Mouse (Mus musculus): ENCODE results near the gene Spata32.

- TF ChIP-seq POLR2A (IDR thresholded peaks at IDR 0.05; ENCODE audit: borderline replicate concordance, extremely low read depth, low read depth, low read length) (no peak), CTCF (IDR thresholded peaks at IDR 0.05; ENCODE audit: insufficient read depth, low read length) (no peak)
Measured at GRCm38 (mm10) chr11:103261671-103262411, 43.6 kb upstream of the Spata32 start.

All from lung, adult 2 months (tissue).